Mouse (Mus musculus) hindbrain, embryonic 16.5 days (tissue): ENCODE data around the gene Kcnq5. TPM values are rescaled to one million over a fixed set of nuclear protein-coding genes. Genes with fewer than 3 reads are reported as not detected.

Experiments used
- ATAC-seq: fragments of 200-750 bp; cut with Nextera tagmentation; 2 replicates; pipeline ENCODE4 v1.8.0; 2017; ENCODE audit warnings: moderate TSS enrichment, moderate library complexity
- H3K27ac ChIP-seq: fragments of 300-500 bp; sonication (generic); 2 replicates; pipeline ENCODE4 v1.5.1; 2014; ENCODE audit warnings: low read depth, mild to moderate bottlenecking, control low read depth, low read length, moderate library complexity
- H3K27me3 ChIP-seq: fragments of 300-500 bp; sonication (generic); replicated peaks from 2 replicates; pipeline ENCODE4 v1.6.1; 2014; ENCODE audit warnings: low read length; ENCODE audit not compliant: control insufficient read depth, insufficient read depth
- H3K36me3 ChIP-seq: fragments of 300-500 bp; sonication (generic); 2 replicates; pipeline ENCODE4 v1.6.1; 2014; ENCODE audit warnings: mild to moderate bottlenecking, low read length, moderate library complexity, mixed read lengths; ENCODE audit not compliant: control insufficient read depth, insufficient read depth
- H3K4me1 ChIP-seq: fragments of 300-500 bp; sonication (generic); 2 replicates; pipeline ENCODE4 v1.6.1; 2014; ENCODE audit warnings: low read depth, low read length; ENCODE audit not compliant: control insufficient read depth, insufficient read depth
- H3K4me2 ChIP-seq: fragments of 300-500 bp; sonication (generic); 2 replicates; pipeline ENCODE4 v1.6.1; 2014; ENCODE audit warnings: mild to moderate bottlenecking, low read length, control low read depth, moderate library complexity
- H3K4me3 ChIP-seq: fragments of 300-500 bp; sonication (generic); 2 replicates; pipeline ENCODE4 v1.5.1; 2014; ENCODE audit warnings: mild to moderate bottlenecking, low read length, control low read depth, moderate library complexity
- H3K9ac ChIP-seq: fragments of 300-500 bp; sonication (generic); 2 replicates; pipeline ENCODE4 v1.6.1; 2014; ENCODE audit warnings: low read depth, mild to moderate bottlenecking, control low read depth, low read length, moderate library complexity
- H3K9me3 ChIP-seq: fragments of 300-500 bp; sonication (generic); 2 replicates; pipeline ENCODE4 v1.6.1; 2014; ENCODE audit warnings: mild to moderate bottlenecking, low read length, moderate library complexity; ENCODE audit not compliant: control insufficient read depth
- WGBS: fragments of 180-500 bp; shearing (Covaris S2); extraction: QIAGEN DNeasy Blood & Tissue Kit; methylation state at CpG from one replicate; pipeline ENCODE4 v1.1.7; 2014; 5-methylcytosine and 5-hydroxymethylcytosine counted together
- polyA plus RNA-seq: library from polyadenylated mRNA; unstranded; fragments of >200 nt; fragmentation: Nextera tagmentation; extraction: Ambion mirVana; gene quantifications from 2 replicates; pipeline ENCODE4 v1.2.1, GENCODE M21; 2015

The Kcnq5 gene
- polyA plus RNA-seq, 1 experiment from 2014 or later: 2.6 TPM

GRCm38 (mm10) chr1:21870889-21871288 lies 90.9 kb downstream of the Kcnq5 start:
- Histone ChIP-seq H3K9ac (no peak overlapping the region), H3K27me3 (no peaks in the 10 kb centered on the region), H3K9me3 (no peaks in the 10 kb centered on the region), H3K36me3 (no peaks in the 10 kb centered on the region), H3K4me1 (no peaks in the 10 kb centered on the region), H3K27ac (no peak overlapping the region), H3K4me2 (no peak overlapping the region), H3K4me3 (no peak overlapping the region)
- 67% methylated on average over 4 of the region's 4 CpGs for WGBS
- ATAC-seq: no peak

- Histone ChIP-seq H3K4me2 (no peak overlapping the region), H3K27ac (no peak overlapping the region), H3K4me3 (no peak overlapping the region), H3K9ac (no peak overlapping the region), H3K36me3 (no peaks in the 10 kb centered on the region), H3K9me3 (no peaks in the 10 kb centered on the region), H3K27me3 (no peaks in the 10 kb centered on the region), H3K4me1 (no peaks in the 10 kb centered on the region)
- 82% methylated on average over 1 of the region's 1 CpGs for WGBS
- peak; percentile 30; the same call in 1 of the 2 replicates for ATAC-seq
Measured at GRCm38 (mm10) chr1:21868484-21868883, 93.3 kb downstream of the Kcnq5 start.

GRCm38 (mm10) chr1:21856399-21856798 lies 105.3 kb downstream of the Kcnq5 start:
- H3K9ac ChIP-seq: no peak overlapping the region
- ATAC-seq: no peak
- no peaks in the 10 kb centered on the region for H3K4me1 ChIP-seq

GRCm38 (mm10) chr1:21838534-21838933 lies 123.2 kb downstream of the Kcnq5 start:
- no peak overlapping the region for H3K9ac ChIP-seq
- ATAC-seq: no peak

More at GRCm38 (mm10) chr1:21856399-21856798, 105.3 kb downstream of the Kcnq5 start:
- WGBS: 61% methylated on average over 3 of the region's 3 CpGs
- Histone ChIP-seq H3K27me3 (no peaks in the 10 kb centered on the region), H3K27ac (no peak overlapping the region), H3K4me2 (no peak overlapping the region), H3K36me3 (no peaks in the 10 kb centered on the region), H3K4me3 (no peak overlapping the region), H3K9me3 (no peaks in the 10 kb centered on the region)

GRCm38 (mm10) chr1:21837387-21837786 lies 124.4 kb downstream of the Kcnq5 start:
- no peak overlapping the region for H3K9ac ChIP-seq
- H3K27me3 ChIP-seq: no peaks in the 10 kb centered on the region
- H3K36me3 ChIP-seq: no peaks in the 10 kb centered on the region
- H3K9me3 ChIP-seq: no peaks in the 10 kb centered on the region
- H3K4me1 ChIP-seq: no peaks in the 10 kb centered on the region
- H3K4me2 ChIP-seq: no peak overlapping the region
- ATAC-seq: no peak
- no peak overlapping the region for H3K27ac ChIP-seq
- WGBS: 86% methylated on average over 2 of the region's 2 CpGs
- H3K4me3 ChIP-seq: no peak overlapping the region

More at GRCm38 (mm10) chr1:21838534-21838933, 123.2 kb downstream of the Kcnq5 start:
- Histone ChIP-seq H3K4me3 (no peak overlapping the region), H3K9me3 (no peaks in the 10 kb centered on the region), H3K4me2 (no peak overlapping the region), H3K27ac (no peak overlapping the region), H3K36me3 (no peaks in the 10 kb centered on the region), H3K4me1 (no peaks in the 10 kb centered on the region), H3K27me3 (no peaks in the 10 kb centered on the region)
- WGBS: 34% methylated on average over 3 of the region's 3 CpGs

DNA sequence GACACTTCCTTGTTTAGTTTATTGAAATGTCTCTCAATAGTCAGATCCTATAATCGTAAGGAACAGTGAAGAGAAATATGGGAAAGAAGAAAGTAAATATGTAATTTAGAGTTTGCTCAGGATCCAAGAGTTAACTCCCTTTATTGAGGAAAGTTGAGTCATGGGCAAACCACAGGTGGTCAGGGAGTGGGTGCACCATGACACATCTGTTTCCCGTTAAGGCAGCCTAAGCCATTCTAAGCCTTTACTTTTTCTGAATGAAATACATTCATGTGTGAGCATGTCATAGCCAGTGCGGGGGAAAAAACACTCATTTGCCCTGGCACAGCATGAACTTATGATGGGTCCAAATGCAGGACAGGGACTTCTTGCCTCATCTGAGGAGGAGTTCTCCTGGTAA lies 125.4 kb downstream of the Kcnq5 start:
- Histone ChIP-seq H3K36me3 (no peaks in the 10 kb centered on the region), H3K27me3 (no peaks in the 10 kb centered on the region), H3K4me2 (no peak overlapping the region), H3K4me3 (no peak overlapping the region), H3K9me3 (no peaks in the 10 kb centered on the region), H3K4me1 (no peaks in the 10 kb centered on the region), H3K9ac (no peak overlapping the region), H3K27ac (no peak overlapping the region)
- WGBS: 86% methylated on average over 3 of the region's 3 CpGs
- no peak for ATAC-seq

GRCm38 (mm10) chr1:21829909-21830455 lies 131.8 kb downstream of the Kcnq5 start:
- Histone ChIP-seq H3K36me3 (no peaks in the 10 kb centered on the region), H3K4me1 (no peaks in the 10 kb centered on the region), H3K9ac (no peak overlapping the region), H3K27me3 (no peaks in the 10 kb centered on the region), H3K4me3 (no peak overlapping the region), H3K9me3 (no peaks in the 10 kb centered on the region), H3K4me2 (no peak overlapping the region; the same call in 1 of the 2 replicates), H3K27ac (no peak overlapping the region)
- WGBS: 58% methylated on average over 6 of the region's 6 CpGs
- 0 out of 2 replicates have a peak, but pooled peaks have one; percentile 40 for ATAC-seq

GRCm38 (mm10) chr1:21820066-21820630 lies 141.6 kb downstream of the Kcnq5 start:
- Histone ChIP-seq H3K27me3 (no peaks in the 10 kb centered on the region), H3K27ac (no peak overlapping the region), H3K4me2 (no peak overlapping the region), H3K9me3 (no peaks in the 10 kb centered on the region), H3K36me3 (no peaks in the 10 kb centered on the region), H3K4me1 (no peaks in the 10 kb centered on the region), H3K4me3 (no peak overlapping the region), H3K9ac (no peak overlapping the region)
- WGBS: 34% methylated on average over 10 of the region's 10 CpGs
- ATAC-seq: no peak

- WGBS: 57% methylated on average over 2 of the region's 2 CpGs
- Histone ChIP-seq H3K4me3 (no peak overlapping the region), H3K9me3 (no peaks in the 10 kb centered on the region), H3K27ac (no peak overlapping the region), H3K9ac (no peak overlapping the region), H3K4me2 (no peak overlapping the region), H3K36me3 (no peaks in the 10 kb centered on the region), H3K4me1 (no peaks in the 10 kb centered on the region), H3K27me3 (no peaks in the 10 kb centered on the region)
- ATAC-seq: peak; percentile 89
Measured at GRCm38 (mm10) chr1:21805064-21805463, 156.7 kb downstream of the Kcnq5 start.
